Mouse (Mus musculus) myocyte (in vitro differentiated cells): Measurements from ENCODE around the gene Adamts17.

Experiments
- E2F4 ChIP-seq: IDR thresholded peaks from one replicate; pipeline ENCODE4 v1.6.1; 2011; ENCODE audit warnings: mild to moderate bottlenecking, control low read depth, moderate library complexity; ENCODE audit not compliant: insufficient read depth
- POLR2A ChIP-seq: IDR thresholded peaks from one replicate; pipeline ENCODE4 v1.6.1; 2011; ENCODE audit warnings: low read depth, mild to moderate bottlenecking, control low read depth, moderate library complexity; ENCODE audit not compliant: insufficient read length
- REST ChIP-seq: IDR thresholded peaks from one replicate; pipeline ENCODE4 v1.6.1; 2011; ENCODE audit warnings: mild to moderate bottlenecking, control low read depth, moderate library complexity; ENCODE audit not compliant: insufficient read depth, insufficient read length
- USF1 ChIP-seq: IDR thresholded peaks from one replicate; pipeline ENCODE4 v1.6.1; 2011; ENCODE audit warnings: low read depth, mild to moderate bottlenecking, control low read depth, moderate library complexity

DNA sequence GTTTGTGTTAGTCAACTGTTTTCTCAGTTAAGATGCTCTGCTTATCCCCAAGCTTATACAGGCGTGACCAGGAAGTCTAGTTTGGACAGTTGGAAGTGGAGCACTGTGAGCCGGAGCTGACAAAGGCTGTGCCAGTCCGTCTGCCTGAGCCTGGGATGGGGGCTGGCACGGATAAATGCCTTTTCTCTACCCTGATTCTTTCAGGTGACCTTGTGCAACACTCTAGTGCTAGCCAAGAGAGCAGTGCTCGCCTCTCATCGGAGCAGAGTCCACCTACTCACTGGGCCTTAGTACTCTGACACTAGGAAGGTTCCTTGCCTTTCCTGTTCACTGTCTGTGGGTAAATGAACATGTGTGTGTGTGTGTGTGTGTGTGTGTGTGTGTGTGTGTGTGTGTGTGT, 95.5 kb downstream of the Adamts17 start:
- no peak for TF ChIP-seq REST
- no peak for TF ChIP-seq USF1
- TF ChIP-seq E2F4: no peak
- no peak for TF ChIP-seq POLR2A
